Mouse (Mus musculus) liver, adult 2 months (tissue): ENCODE data around the gene Gm11214. TPM values are rescaled to one million over a fixed set of nuclear protein-coding genes. Genes with fewer than 3 reads are reported as not detected.

Source experiments
- DNase-seq: peaks from one replicate; pipeline ENCODE4 v3.0.0-alpha.2; 2011; ENCODE audit warnings: low read depth, low spot score; ENCODE audit errors: extremely low read depth
- H3K27ac ChIP-seq: fragments of 200-500 bp; replicated peaks from 2 replicates; pipeline ENCODE4 v1.5.1; 2012; ENCODE audit warnings: low read depth, mild to moderate bottlenecking, control low read depth, inconsistent platforms, low read length; ENCODE audit not compliant: insufficient read depth
- H3K27me3 ChIP-seq: fragments of 200-500 bp; 2 replicates; pipeline ENCODE4 v1.6.1; 2012; ENCODE audit warnings: mild to moderate bottlenecking, moderate library complexity, low read length, inconsistent platforms; ENCODE audit not compliant: control insufficient read depth, insufficient read depth
- H3K36me3 ChIP-seq: fragments of 200-500 bp; 2 replicates; pipeline ENCODE4 v1.6.1; 2012; ENCODE audit warnings: low read length, inconsistent platforms; ENCODE audit not compliant: control insufficient read depth, insufficient read depth
- H3K4me1 ChIP-seq: fragments of 200-500 bp; 2 replicates; pipeline ENCODE4 v1.6.1; 2011; ENCODE audit warnings: low read length; ENCODE audit not compliant: control insufficient read depth, insufficient read depth
- H3K4me3 ChIP-seq: fragments of 200-500 bp; 2 replicates; pipeline ENCODE4 v1.5.1; 2011; ENCODE audit warnings: low read depth, mild to moderate bottlenecking, control low read depth, low read length, moderate library complexity; ENCODE audit not compliant: insufficient read depth
- H3K79me2 ChIP-seq: fragments of 200-500 bp; 2 replicates; pipeline ENCODE4 v1.6.1; 2012; ENCODE audit warnings: inconsistent platforms, mild to moderate bottlenecking, low read length, moderate library complexity; ENCODE audit not compliant: control insufficient read depth, insufficient read depth
- H3K9ac ChIP-seq: fragments of 200-500 bp; 2 replicates; pipeline ENCODE4 v1.6.1; 2012; ENCODE audit warnings: low read depth, mild to moderate bottlenecking, control low read depth, inconsistent platforms, low read length
- CTCF ChIP-seq: fragments of 200-500 bp; IDR thresholded peaks from 2 replicates; pipeline ENCODE4 v1.5.1; 2011; ENCODE audit warnings: low read depth, low read length, control low read depth
- POLR2A ChIP-seq: fragments of 200-500 bp; IDR thresholded peaks from 2 replicates; pipeline ENCODE4 v1.6.1; 2011; ENCODE audit warnings: low read length, control low read depth; ENCODE audit not compliant: insufficient read depth; ENCODE audit errors: extremely low read depth
- WGBS: fragments of 180-500 bp; shearing (Covaris S2); methylation state at CpG from one replicate; pipeline ENCODE4 v1.1.7; 2018; 5-methylcytosine and 5-hydroxymethylcytosine counted together
- polyA plus RNA-seq: library from polyadenylated mRNA; depleted of rRNA; stranded (reverse); fragments of >200 nt; gene quantifications from 2 replicates; pipeline ENCODE4 v1.2.3, GENCODE M21; 2012
- total RNA-seq: library from RNA; depleted of rRNA; stranded (reverse); fragments of >200 nt; gene quantifications from 2 replicates; pipeline ENCODE4 v1.2.3, GENCODE M21; 2014

Gm11214 gene
- total and polyA plus RNA-seq, 2 experiments, result not detected

- Histone ChIP-seq H3K36me3 (no peaks in the 10 kb centered on the region), H3K4me3 (no peak overlapping the region), H3K27ac (no peak overlapping the region), H3K9ac (no peak overlapping the region), H3K4me1 (no peaks in the 10 kb centered on the region), H3K79me2 (no peaks in the 10 kb centered on the region), H3K27me3 (peaks cover 4% of the 10 kb centered on the region; the same call in 1 of the 2 replicates)
- no peak for DNase-seq
- TF ChIP-seq POLR2A (no peak), CTCF (no peak)
- 93% methylated on average over 4 of the region's 4 CpGs for WGBS
Measured at GRCm38 (mm10) chr4:63702006-63702704, 39.0 kb upstream of the Gm11214 start.

GRCm38 (mm10) chr4:63699749-63700148 is 36.6 kb upstream of the Gm11214 start:
- H3K4me3 ChIP-seq, result no peak overlapping the region

GRCm38 (mm10) chr4:63696921-63697320 is 33.7 kb upstream of the Gm11214 start:
- H3K79me2 ChIP-seq, result no peaks in the 10 kb centered on the region
- H3K27me3 ChIP-seq, result peaks cover 2% of the 10 kb centered on the region; the same call in 1 of the 2 replicates
- no peak for DNase-seq
- no peak overlapping the region for H3K9ac ChIP-seq
- no peak overlapping the region for H3K27ac ChIP-seq
- no peaks in the 10 kb centered on the region for H3K36me3 ChIP-seq
- TF ChIP-seq POLR2A, result no peak
- no peak for TF ChIP-seq CTCF
- H3K4me1 ChIP-seq, result no peaks in the 10 kb centered on the region
- no peak overlapping the region for H3K4me3 ChIP-seq
- 90% methylated on average over 4 of the region's 4 CpGs for WGBS

More at GRCm38 (mm10) chr4:63699749-63700148, 36.6 kb upstream of the Gm11214 start:
- Histone ChIP-seq H3K36me3 (no peaks in the 10 kb centered on the region), H3K4me1 (no peaks in the 10 kb centered on the region), H3K27me3 (peaks cover 2% of the 10 kb centered on the region; the same call in 1 of the 2 replicates), H3K79me2 (no peaks in the 10 kb centered on the region), H3K27ac (no peak overlapping the region), H3K9ac (no peak overlapping the region)
- 52% methylated on average over 3 of the region's 3 CpGs for WGBS
- no peak for DNase-seq
- no peak for TF ChIP-seq POLR2A
- no peak for TF ChIP-seq CTCF

- no peaks in the 10 kb centered on the region for H3K36me3 ChIP-seq
- H3K9ac ChIP-seq, result no peak overlapping the region
- H3K4me1 ChIP-seq, result no peaks in the 10 kb centered on the region
- no peak for DNase-seq
- H3K27me3 ChIP-seq, result no peaks in the 10 kb centered on the region
- H3K4me3 ChIP-seq, result no peak overlapping the region
- no peak overlapping the region for H3K27ac ChIP-seq
- H3K79me2 ChIP-seq, result no peaks in the 10 kb centered on the region
- TF ChIP-seq POLR2A (no peak), CTCF (no peak)
Measured at GRCm38 (mm10) chr4:63692351-63692750, 29.2 kb upstream of the Gm11214 start.

- TF ChIP-seq POLR2A (no peak), CTCF (no peak)
- WGBS, result 84% methylated on average over 8 of the region's 8 CpGs
- DNase-seq, result no peak
Measured at GRCm38 (mm10) chr4:63687429-63687828, 24.2 kb upstream of the Gm11214 start.

GRCm38 (mm10) chr4:63686157-63686556 is 23.0 kb upstream of the Gm11214 start:
- H3K4me3 ChIP-seq, result no peak overlapping the region
- TF ChIP-seq CTCF (peak; percentile 56), POLR2A (no peak)
- DNase-seq, result peak; percentile 48
- H3K36me3 ChIP-seq, result no peaks in the 10 kb centered on the region
- H3K27me3 ChIP-seq, result no peaks in the 10 kb centered on the region
- H3K4me1 ChIP-seq, result no peaks in the 10 kb centered on the region
- no peaks in the 10 kb centered on the region for H3K79me2 ChIP-seq
- no peak overlapping the region for H3K27ac ChIP-seq
- no peak overlapping the region for H3K9ac ChIP-seq

More at GRCm38 (mm10) chr4:63687429-63687828, 24.2 kb upstream of the Gm11214 start:
- Histone ChIP-seq H3K4me3 (no peak overlapping the region), H3K27ac (no peak overlapping the region), H3K27me3 (no peaks in the 10 kb centered on the region), H3K4me1 (no peaks in the 10 kb centered on the region), H3K79me2 (no peaks in the 10 kb centered on the region), H3K36me3 (no peaks in the 10 kb centered on the region), H3K9ac (no peak overlapping the region)
